Mouse (Mus musculus) stomach, embryonic 16.5 days (tissue): ENCODE results near the gene Tagap1. TPM values are rescaled to one million over a fixed set of nuclear protein-coding genes. Genes with fewer than 3 reads are reported as not detected.
"Not testable (repeated sequence)": the region's sequence is repeated elsewhere in the genome, so short reads cannot be mapped to it uniquely, and the experiment has no call there.

Experiments
- ATAC-seq: fragments of 200-750 bp; cut with Nextera tagmentation; 2 replicates; pipeline ENCODE4 v1.8.0; 2017; ENCODE audit warnings: moderate number of reproducible peaks, moderate TSS enrichment; ENCODE audit not compliant: insufficient read depth, low FRiP score
- H3K27ac ChIP-seq: fragments of 300-500 bp; sonication (generic); 2 replicates; pipeline ENCODE4 v1.5.1; 2014; ENCODE audit warnings: low read length
- H3K27me3 ChIP-seq: fragments of 300-500 bp; sonication (generic); 2 replicates; pipeline ENCODE4 v1.6.1; 2014; ENCODE audit warnings: low read length, control low read depth, mixed read lengths; ENCODE audit not compliant: control insufficient read depth, insufficient read depth
- H3K36me3 ChIP-seq: fragments of 300-500 bp; sonication (generic); 2 replicates; pipeline ENCODE4 v1.6.1; 2014; ENCODE audit warnings: low read length; ENCODE audit not compliant: control insufficient read depth, insufficient read depth
- H3K4me1 ChIP-seq: fragments of 300-500 bp; sonication (generic); 2 replicates; pipeline ENCODE4 v1.6.1; 2014; ENCODE audit warnings: low read length, control low read depth, mixed read lengths; ENCODE audit not compliant: control insufficient read depth, insufficient read depth
- H3K4me2 ChIP-seq: fragments of 300-500 bp; sonication (generic); 2 replicates; pipeline ENCODE4 v1.6.1; 2014; ENCODE audit warnings: low read depth, low read length, mixed read lengths
- H3K4me3 ChIP-seq: fragments of 300-500 bp; sonication (generic); replicated peaks from 2 replicates; pipeline ENCODE4 v1.5.1; 2014; ENCODE audit warnings: mild to moderate bottlenecking, low read length
- H3K9ac ChIP-seq: fragments of 300-500 bp; sonication (generic); 2 replicates; pipeline ENCODE4 v1.6.1; 2014; ENCODE audit warnings: low read length
- H3K9me3 ChIP-seq: fragments of 300-500 bp; sonication (generic); replicated peaks from 2 replicates; pipeline ENCODE4 v1.6.1; 2016; ENCODE audit warnings: low read length, control low read depth; ENCODE audit not compliant: control insufficient read depth
- WGBS: fragments of 180-500 bp; shearing (Covaris S2); extraction: QIAGEN DNeasy Blood & Tissue Kit; methylation state at CpG from one replicate; pipeline ENCODE4 v1.1.7; 2014; 5-methylcytosine and 5-hydroxymethylcytosine counted together
- polyA plus RNA-seq: library from polyadenylated mRNA; unstranded; fragments of >200 nt; fragmentation: Nextera tagmentation; extraction: Ambion mirVana; gene quantifications from 2 replicates; pipeline ENCODE4 v1.2.1, GENCODE M21; 2015

Gene Tagap1
- polyA plus RNA-seq, 1 experiment from 2014 or later, result 37.6 TPM

- ATAC-seq, result peak; percentile 97
- H3K27me3 ChIP-seq, H3K4me1 ChIP-seq, H3K9me3 ChIP-seq, H3K36me3 ChIP-seq: not testable (repeated sequence)
- Histone ChIP-seq H3K27ac (peak within 1 kb of the TSS; percentile 82), H3K4me3 (peak within 1 kb of the TSS; percentile 60), H3K4me2 (peak within 1 kb of the TSS; percentile 57), H3K9ac (peak within 1 kb of the TSS; percentile 72)
- under 1% methylated on average over 65 of the region's 73 CpGs for WGBS
Observed at GRCm38 (mm10) chr17:6947984-6948768, 12.8 kb downstream of the Tagap1 start, which contains the start of gene Rsph3b. Rsph3b (minus strand) TSS chr17:6948682.

- WGBS, result no CpG with 5 or more reads among the region's 8 CpGs
Observed at GRCm38 (mm10) chr17:6947637-6947983, 13.3 kb downstream of the Tagap1 start.

GRCm38 (mm10) chr17:6942560-6942959 lies 18.4 kb downstream of the Tagap1 start:
- H3K27ac ChIP-seq, H3K9me3 ChIP-seq, H3K4me3 ChIP-seq, H3K4me1 ChIP-seq, H3K9ac ChIP-seq, H3K27me3 ChIP-seq, ATAC-seq, H3K4me2 ChIP-seq, H3K36me3 ChIP-seq: not testable (repeated sequence)
- no CpG with 5 or more reads among the region's 4 CpGs for WGBS

More at GRCm38 (mm10) chr17:6947637-6947983, 13.3 kb downstream of the Tagap1 start:
- H3K4me1 ChIP-seq, H3K36me3 ChIP-seq, H3K27me3 ChIP-seq, H3K27ac ChIP-seq, ATAC-seq, H3K9me3 ChIP-seq: not testable (repeated sequence)
- Histone ChIP-seq H3K4me2 (peak overlapping the region; percentile 57), H3K4me3 (peak overlapping the region; percentile 60), H3K9ac (peak overlapping the region; percentile 72; the same call in 1 of the 2 replicates)

GRCm38 (mm10) chr17:6931625-6932024 lies 29.3 kb downstream of the Tagap1 start:
- H3K4me1 ChIP-seq, ATAC-seq: not testable (repeated sequence)

GRCm38 (mm10) chr17:6920351-6920894 lies 40.5 kb downstream of the Tagap1 start:
- H3K4me2 ChIP-seq, H3K27ac ChIP-seq, ATAC-seq, H3K4me1 ChIP-seq, H3K9ac ChIP-seq, H3K4me3 ChIP-seq, H3K27me3 ChIP-seq, H3K9me3 ChIP-seq, H3K36me3 ChIP-seq: not testable (repeated sequence)
- 88% methylated on average over 7 of the region's 7 CpGs for WGBS

More at GRCm38 (mm10) chr17:6931625-6932024, 29.3 kb downstream of the Tagap1 start:
- WGBS, result 85% methylated on average over 6 of the region's 7 CpGs
- H3K4me3 ChIP-seq, H3K4me2 ChIP-seq, H3K27me3 ChIP-seq, H3K9me3 ChIP-seq, H3K36me3 ChIP-seq, H3K9ac ChIP-seq, H3K27ac ChIP-seq: not testable (repeated sequence)

GRCm38 (mm10) chr17:6919388-6919787 lies 41.6 kb downstream of the Tagap1 start:
- H3K36me3 ChIP-seq, H3K27me3 ChIP-seq, H3K27ac ChIP-seq, H3K9me3 ChIP-seq, H3K4me3 ChIP-seq, H3K4me1 ChIP-seq, H3K9ac ChIP-seq, H3K4me2 ChIP-seq, ATAC-seq: not testable (repeated sequence)
- WGBS, result 97% methylated on average over 3 of the region's 3 CpGs

- not testable (repeated sequence) for H3K27me3 ChIP-seq, H3K4me1 ChIP-seq, H3K9ac ChIP-seq, H3K27ac ChIP-seq, H3K9me3 ChIP-seq, H3K36me3 ChIP-seq, H3K4me2 ChIP-seq, H3K4me3 ChIP-seq
- WGBS, result 75% methylated on average over 2 of the region's 4 CpGs
- peak; percentile 71; the same call in 1 of the 2 replicates for ATAC-seq
Observed at GRCm38 (mm10) chr17:6915282-6915681, 45.7 kb downstream of the Tagap1 start.

GRCm38 (mm10) chr17:6914066-6914465 lies 46.9 kb downstream of the Tagap1 start:
- H3K36me3 ChIP-seq, H3K4me3 ChIP-seq, H3K4me1 ChIP-seq, ATAC-seq, H3K4me2 ChIP-seq, H3K9me3 ChIP-seq, H3K27ac ChIP-seq, H3K9ac ChIP-seq, H3K27me3 ChIP-seq: not testable (repeated sequence)
- WGBS, result 74% methylated on average over 1 of the region's 6 CpGs
